Mouse (Mus musculus): ENCODE measurements around the gene Map1s.

GRCm38 (mm10) chr8:70937200-70937599 is 31.5 kb downstream of the Map1s start:
- no peak for TF ChIP-seq CTCF (IDR thresholded peaks at IDR 0.05; ENCODE audit: control insufficient read depth, insufficient read depth, insufficient replicate concordance, low read depth, low read length)
- TF ChIP-seq POLR2A (IDR thresholded peaks at IDR 0.05; ENCODE audit: control insufficient read depth, low read depth, low read length): no peak
